Mouse (Mus musculus): ENCODE measurements around the gene Galnt2. TPM values are rescaled to one million over a fixed set of nuclear protein-coding genes. Genes with fewer than 3 reads are reported as not detected.

The Galnt2 gene
- 7.1 and 7.7 TPM in 2 replicates for polyA plus RNA-seq (2012; rRNA removed)

GRCm38 (mm10) chr8:124231176-124231484, at the start of gene Galnt2:
Gene Galnt2 (plus strand): TSS chr8:124231391.

Other genes with a start within 250 kb of the Galnt2 start
- gene Abcb10, start 248.3 kb upstream of the Galnt2 start, polyA plus RNA-seq (2012; rRNA removed), result 74.4 and 93.4 TPM in 2 replicates
- gene Taf5l, start 210.0 kb upstream of the Galnt2 start, polyA plus RNA-seq (2012; rRNA removed), result 19.0 and 22.0 TPM in 2 replicates
- gene Urb2, start 209.9 kb upstream of the Galnt2 start, polyA plus RNA-seq (2012; rRNA removed), result 4.7 and 5.5 TPM in 2 replicates
- 0.15 TPM in 2 replicates for gene Pgbd5, start 208.3 kb downstream of the Galnt2 start, polyA plus RNA-seq (2012; rRNA removed)

All from liver, embryonic 14 days (tissue).